Comparison of ENCODE assay signal across 9 mouse cellular contexts in genomic region chr1:153679147-153679546, GRCm38 (mm10). TPM values are rescaled to one million over a fixed set of nuclear protein-coding genes. Genes with fewer than 3 reads are reported as not detected.
DNase-seq lines count a peak whose midpoint lies in the region; ATAC-seq lines count a peak whose summit lies in the region.
"Had no signal": no experiment of that assay in that cellular context is flagged by ENCODE, and none has a peak within 500 bp of the region (broad histone marks: within the 10 kb centered on the region; RNA-seq: fewer than 3 reads in every experiment).

No protein-coding gene starts in this region.

- no peaks in the 10 kb centered on the region for H3K27me3 ChIP-seq in hindbrain, embryonic 16.5 days (replicated peaks; ENCODE audit: control insufficient read depth, insufficient read depth, low read length)
- H3K27me3 ChIP-seq in hindbrain, embryonic 11.5 days (ENCODE audit: control insufficient read depth, insufficient read depth, low read length) = no peaks in the 10 kb centered on the region; the same call in 1 of the 2 replicates
- H3K27me3 ChIP-seq: embryonic facial prominence, embryonic 13.5 days had no signal

- H3K27ac ChIP-seq in hindbrain, embryonic 16.5 days (ENCODE audit: low read depth, low read length) = no peak overlapping the region; the same call in 1 of the 2 replicates
- H3K27ac ChIP-seq in hindbrain, embryonic 11.5 days (ENCODE audit: low read depth, low read length) = no peak overlapping the region
- H3K27ac ChIP-seq: embryonic facial prominence, embryonic 13.5 days had no signal

- peak; percentile 71; the same call in 1 of the 2 replicates for ATAC-seq in hindbrain, embryonic 16.5 days
- ATAC-seq in hindbrain, embryonic 11.5 days (ENCODE audit: low FRiP score) = no peak
- ATAC-seq in erythroblast, adult 5-6 weeks (replicated peaks; ENCODE audit: low FRiP score, poor library complexity, severe bottlenecking) = no peak

- 38% methylated on average over 10 of the region's 10 CpGs for WGBS in hindbrain, embryonic 16.5 days
- 69% methylated on average over 10 of the region's 10 CpGs for WGBS in hindbrain, embryonic 11.5 days

- peaks cover 14% of the 10 kb centered on the region for H3K4me1 ChIP-seq in hindbrain, embryonic 16.5 days (ENCODE audit: control insufficient read depth, insufficient read depth, low read depth, low read length)
- no peaks in the 10 kb centered on the region; the same call in 1 of the 2 replicates for H3K4me1 ChIP-seq in hindbrain, embryonic 11.5 days (replicated peaks; ENCODE audit: control insufficient read depth, insufficient read depth, low read length)

- no peaks in the 10 kb centered on the region for H3K9me3 ChIP-seq in hindbrain, embryonic 16.5 days (ENCODE audit: control insufficient read depth, low read length)
- H3K9me3 ChIP-seq in hindbrain, embryonic 11.5 days (ENCODE audit: control insufficient read depth, low read length) = no peaks in the 10 kb centered on the region
- H3K9me3 ChIP-seq: embryonic facial prominence, embryonic 13.5 days had no signal

- peak overlapping the region; percentile 35 for H3K9ac ChIP-seq in hindbrain, embryonic 16.5 days (ENCODE audit: low read depth, low read length)
- H3K9ac ChIP-seq in hindbrain, embryonic 11.5 days (ENCODE audit: low read depth, low read length) = no peak overlapping the region
- H3K9ac ChIP-seq: embryonic facial prominence, embryonic 13.5 days had no signal

- H3K4me2 ChIP-seq in hindbrain, embryonic 16.5 days (ENCODE audit: low read length) = peak overlapping the region; percentile 19; the same call in 1 of the 2 replicates
- no peak overlapping the region for H3K4me2 ChIP-seq in hindbrain, embryonic 11.5 days (replicated peaks; ENCODE audit: low read depth, low read length)
- H3K4me2 ChIP-seq: embryonic facial prominence, embryonic 13.5 days had no signal

- H3K36me3 ChIP-seq in hindbrain, embryonic 16.5 days (ENCODE audit: control insufficient read depth, insufficient read depth, low read length) = no peaks in the 10 kb centered on the region
- H3K36me3 ChIP-seq in hindbrain, embryonic 11.5 days (ENCODE audit: control insufficient read depth, insufficient read depth, low read length) = no peaks in the 10 kb centered on the region
- H3K36me3 ChIP-seq: embryonic facial prominence, embryonic 13.5 days had no signal

- H3K4me3 ChIP-seq in hindbrain, embryonic 16.5 days (ENCODE audit: low read length) = no peak overlapping the region
- no peak overlapping the region for H3K4me3 ChIP-seq in hindbrain, embryonic 11.5 days (ENCODE audit: low read depth, low read length)
- H3K4me3 ChIP-seq: embryonic facial prominence, embryonic 13.5 days had no signal

- DNase-seq in hindbrain, embryonic 11.5 days (ENCODE audit: low spot score) = no peak
- DNase-seq in adrenal gland, postnatal 36 days = peak; percentile 78 to 80
- DNase-seq in frontal cortex, postnatal 36 days (ENCODE audit: low spot score in 2 of 2) = peak; percentile 72 to 77
- DNase-seq in layer of hippocampus, adult 8-10 months (ENCODE audit: low spot score in 2 of 2) = peak; percentile 74 to 75
- DNase-seq in lung, postnatal 10 days = peak; percentile 45
- DNase-seq in telencephalon, adult 2 months (ENCODE audit: low read depth, low spot score) = peak; percentile 80

RNA-seq across cellular contexts. Expression of gene Rgs8, which starts 26.3 kb away (rescaled TPM):
- polyA plus RNA-seq in hindbrain, embryonic 16.5 days (2015; fragmentation: Nextera tagmentation; extraction: Ambion mirVana) = 18.8 and 22.9 TPM in 2 replicates
- polyA plus RNA-seq in hindbrain, embryonic 11.5 days (2014; fragmentation: Nextera tagmentation; extraction: Ambion mirVana) = 5.8 and 7.9 TPM in 2 replicates
- under 1 TPM in 1 of 2 experiments, not detected in 1; 0.07 TPM for total RNA-seq in adrenal gland, postnatal 36 days (2021)
- total RNA-seq in layer of hippocampus, adult 8-10 months (2022) = 10 to 100 TPM; 52.3 to 76.3 (median 59.5) TPM
- total RNA-seq in erythroblast, adult 5-6 weeks (2015; ENCODE audit: low replicate concordance) = not detected in 2 replicates
- not detected in 2 replicates for total RNA-seq in erythroblast, adult 5-6 weeks (2017; ENCODE audit: low replicate concordance)

Comparison
In these comparisons a context has a peak if more than half of its experiments do, and no peak if none do; other contexts are left out.
1. RNA of gene Rgs8, which starts 26.3 kb away (total RNA-seq): 52.3 to 76.3 TPM in layer of hippocampus, adult 8-10 months; 0.07 TPM in adrenal gland, postnatal 36 days and not detected in erythroblast, adult 5-6 weeks; every median in the first group is over 10 times any median in the second.